Mouse (Mus musculus) hindbrain, embryonic 12.5 days (tissue): ENCODE measurements around the gene Clba1. TPM values are rescaled to one million over a fixed set of nuclear protein-coding genes. Genes with fewer than 3 reads are reported as not detected.
"Not testable (repeated sequence)": the region's sequence is repeated elsewhere in the genome, so short reads cannot be mapped to it uniquely, and the experiment has no call there.

Source experiments
- ATAC-seq: fragments of 200-750 bp; cut with Nextera tagmentation; 2 replicates; pipeline ENCODE4 v1.8.0; 2017; ENCODE audit warnings: moderate TSS enrichment; ENCODE audit not compliant: low FRiP score
- H3K27ac ChIP-seq: fragments of 300-500 bp; sonication (generic); 2 replicates; pipeline ENCODE4 v1.5.1; 2016; ENCODE audit warnings: mild to moderate bottlenecking
- H3K27me3 ChIP-seq: fragments of 300-500 bp; sonication (generic); 2 replicates; pipeline ENCODE4 v1.6.1; 2016; ENCODE audit warnings: mild to moderate bottlenecking
- H3K36me3 ChIP-seq: fragments of 300-500 bp; sonication (generic); 2 replicates; pipeline ENCODE4 v1.6.1; 2016; ENCODE audit warnings: mild to moderate bottlenecking
- H3K4me1 ChIP-seq: fragments of 300-500 bp; sonication (generic); 2 replicates; pipeline ENCODE4 v1.6.1; 2016
- H3K4me2 ChIP-seq: fragments of 300-500 bp; sonication (generic); replicated peaks from 2 replicates; pipeline ENCODE4 v1.6.1; 2016; ENCODE audit warnings: mild to moderate bottlenecking
- H3K4me3 ChIP-seq: fragments of 300-500 bp; sonication (generic); 2 replicates; pipeline ENCODE4 v1.5.1; 2016; ENCODE audit warnings: mild to moderate bottlenecking
- H3K9ac ChIP-seq: fragments of 300-500 bp; sonication (generic); 2 replicates; pipeline ENCODE4 v1.6.1; 2016; ENCODE audit warnings: mild to moderate bottlenecking, moderate library complexity
- H3K9me3 ChIP-seq: fragments of 300-500 bp; sonication (generic); replicated peaks from 2 replicates; pipeline ENCODE4 v1.6.1; 2016; ENCODE audit warnings: mild to moderate bottlenecking
- WGBS: fragments of 180-500 bp; shearing (Covaris S2); methylation state at CpG from one replicate; pipeline ENCODE4 v1.1.7; 2016; 5-methylcytosine and 5-hydroxymethylcytosine counted together
- polyA plus RNA-seq: library from polyadenylated mRNA; unstranded; fragments of >200 nt; fragmentation: Nextera tagmentation; extraction: Ambion mirVana; gene quantifications from 2 replicates; pipeline ENCODE4 v1.2.1, GENCODE M21; 2016

Clba1 gene
- polyA plus RNA-seq, 1 experiment from 2014 or later: 19.7 TPM

GRCm38 (mm10) chr12:112828501-112829243, 19.9 kb downstream of the Clba1 start:
- peaks cover 54% of the 10 kb centered on the region for H3K4me1 ChIP-seq
- H3K4me2 ChIP-seq: peak overlapping the region; percentile 81
- H3K27ac ChIP-seq: peak overlapping the region; percentile 95
- peak overlapping the region; percentile 95 for H3K9ac ChIP-seq
- peak overlapping the region; percentile 77 for H3K4me3 ChIP-seq
- ATAC-seq: peak; percentile 82
- WGBS: under 1% methylated on average over 48 of the region's 51 CpGs
- H3K9me3 ChIP-seq: no peaks in the 10 kb centered on the region
- H3K27me3 ChIP-seq: no peaks in the 10 kb centered on the region
- H3K36me3 ChIP-seq: peaks cover 44% of the 10 kb centered on the region

- Histone ChIP-seq H3K36me3 (peaks cover 38% of the 10 kb centered on the region; the same call in 1 of the 2 replicates), H3K4me3 (peak within 1 kb of the TSS; percentile 77), H3K4me2 (peak within 1 kb of the TSS; percentile 81), H3K9me3 (no peaks in the 10 kb centered on the region), H3K9ac (peak within 1 kb of the TSS; percentile 95), H3K27me3 (no peaks in the 10 kb centered on the region), H3K27ac (peak within 1 kb of the TSS; percentile 95), H3K4me1 (peaks cover 47% of the 10 kb centered on the region)
- ATAC-seq: peak; percentile 97
- WGBS: under 1% methylated on average over 66 of the region's 72 CpGs
These were observed 20.6 kb downstream of the Clba1 start, which contains the start of gene Cdca4 for GRCm38 (mm10) chr12:112829244-112829864. Gene Cdca4 (minus strand): TSS chr12:112829423.

GRCm38 (mm10) chr12:112830141-112830540, 21.4 kb downstream of the Clba1 start:
- H3K4me1 ChIP-seq: peaks cover 40% of the 10 kb centered on the region
- no peaks in the 10 kb centered on the region for H3K9me3 ChIP-seq
- H3K36me3 ChIP-seq: peaks cover 31% of the 10 kb centered on the region; the same call in 1 of the 2 replicates
- H3K4me3 ChIP-seq: peak overlapping the region; percentile 77
- peak overlapping the region; percentile 76 for H3K4me2 ChIP-seq
- H3K27ac ChIP-seq: peak overlapping the region; percentile 69
- peak overlapping the region; percentile 82 for H3K9ac ChIP-seq
- H3K27me3 ChIP-seq: no peaks in the 10 kb centered on the region
- WGBS: 48% methylated on average over 2 of the region's 2 CpGs
- no peak for ATAC-seq

GRCm38 (mm10) chr12:112830570-112830969, 21.8 kb downstream of the Clba1 start:
- H3K4me3 ChIP-seq: peak overlapping the region; percentile 77
- no peak for ATAC-seq
- H3K27me3 ChIP-seq: no peaks in the 10 kb centered on the region
- peak overlapping the region; percentile 82 for H3K9ac ChIP-seq
- no peaks in the 10 kb centered on the region for H3K9me3 ChIP-seq
- H3K4me2 ChIP-seq: peak overlapping the region; percentile 76
- peaks cover 39% of the 10 kb centered on the region for H3K4me1 ChIP-seq
- no peak overlapping the region for H3K27ac ChIP-seq
- WGBS: 94% methylated on average over 3 of the region's 3 CpGs
- H3K36me3 ChIP-seq: peaks cover 29% of the 10 kb centered on the region; the same call in 1 of the 2 replicates

- Histone ChIP-seq H3K4me1 (peaks cover 22% of the 10 kb centered on the region), H3K27me3 (no peaks in the 10 kb centered on the region), H3K9me3 (no peaks in the 10 kb centered on the region), H3K36me3 (peaks cover 18% of the 10 kb centered on the region; the same call in 1 of the 2 replicates), H3K9ac (no peak overlapping the region), H3K27ac (no peak overlapping the region), H3K4me2 (no peak overlapping the region), H3K4me3 (no peak overlapping the region)
- 97% methylated on average over 5 of the region's 5 CpGs for WGBS
- no peak for ATAC-seq
These were observed 23.7 kb downstream of the Clba1 start for GRCm38 (mm10) chr12:112832411-112832810.

GRCm38 (mm10) chr12:112833527-112833926, 24.8 kb downstream of the Clba1 start:
- 90% methylated on average over 6 of the region's 6 CpGs for WGBS

GRCm38 (mm10) chr12:112835046-112835445, 26.3 kb downstream of the Clba1 start:
- Histone ChIP-seq H3K27ac (no peak overlapping the region), H3K4me1 (peaks cover 14% of the 10 kb centered on the region), H3K9me3 (no peaks in the 10 kb centered on the region), H3K36me3 (peaks cover 16% of the 10 kb centered on the region; the same call in 1 of the 2 replicates), H3K4me2 (no peak overlapping the region), H3K9ac (no peak overlapping the region), H3K27me3 (no peaks in the 10 kb centered on the region), H3K4me3 (no peak overlapping the region)
- 68% methylated on average over 2 of the region's 2 CpGs for WGBS
- ATAC-seq: no peak

More at GRCm38 (mm10) chr12:112833527-112833926, 24.8 kb downstream of the Clba1 start:
- H3K36me3 ChIP-seq: peaks cover 16% of the 10 kb centered on the region; the same call in 1 of the 2 replicates
- H3K27me3 ChIP-seq: no peaks in the 10 kb centered on the region
- no peaks in the 10 kb centered on the region for H3K9me3 ChIP-seq
- no peak overlapping the region for H3K4me3 ChIP-seq
- no peak for ATAC-seq
- no peak overlapping the region for H3K4me2 ChIP-seq
- no peak overlapping the region for H3K9ac ChIP-seq
- peaks cover 14% of the 10 kb centered on the region for H3K4me1 ChIP-seq
- no peak overlapping the region for H3K27ac ChIP-seq

- no peak overlapping the region for H3K9ac ChIP-seq
- H3K27ac ChIP-seq: no peak overlapping the region
- no peak for ATAC-seq
- 81% methylated on average over 25 of the region's 25 CpGs for WGBS
- no peak overlapping the region for H3K4me3 ChIP-seq
- no peaks in the 10 kb centered on the region for H3K27me3 ChIP-seq
- H3K9me3 ChIP-seq: no peaks in the 10 kb centered on the region
- no peaks in the 10 kb centered on the region for H3K4me1 ChIP-seq
- H3K36me3 ChIP-seq: no peaks in the 10 kb centered on the region
- H3K4me2 ChIP-seq: no peak overlapping the region
These were observed 31.7 kb downstream of the Clba1 start for GRCm38 (mm10) chr12:112840209-112841086.

- not testable (repeated sequence) for H3K4me2 ChIP-seq, ATAC-seq
These were observed 32.7 kb downstream of the Clba1 start for GRCm38 (mm10) chr12:112841338-112841892.

GRCm38 (mm10) chr12:112842128-112842527, 33.4 kb downstream of the Clba1 start:
- H3K27me3 ChIP-seq, H3K4me2 ChIP-seq, H3K4me1 ChIP-seq, H3K36me3 ChIP-seq, ATAC-seq, H3K9ac ChIP-seq, H3K9me3 ChIP-seq, H3K27ac ChIP-seq, H3K4me3 ChIP-seq: not testable (repeated sequence)
- WGBS: 84% methylated on average over 2 of the region's 2 CpGs

More at GRCm38 (mm10) chr12:112841338-112841892, 32.7 kb downstream of the Clba1 start:
- not testable (repeated sequence) for H3K9ac ChIP-seq, H3K4me1 ChIP-seq, H3K27ac ChIP-seq, H3K4me3 ChIP-seq, H3K9me3 ChIP-seq, H3K36me3 ChIP-seq, H3K27me3 ChIP-seq
- 67% methylated on average over 4 of the region's 4 CpGs for WGBS

GRCm38 (mm10) chr12:112843803-112844202, 35.1 kb downstream of the Clba1 start:
- Histone ChIP-seq H3K27me3 (no peaks in the 10 kb centered on the region), H3K9me3 (no peaks in the 10 kb centered on the region), H3K4me2 (no peak overlapping the region), H3K9ac (no peak overlapping the region), H3K27ac (no peak overlapping the region), H3K4me1 (no peaks in the 10 kb centered on the region), H3K4me3 (no peak overlapping the region), H3K36me3 (no peaks in the 10 kb centered on the region)
- WGBS: 23% methylated on average over 3 of the region's 3 CpGs
- peak; percentile 63; the same call in 1 of the 2 replicates for ATAC-seq
